Mouse (Mus musculus) frontal cortex, postnatal 25 days (tissue): Measurements from ENCODE around the gene Kcnma1.

ENCODE experiments used
- DNase-seq, 2 experiments: peaks; one replicate each; pipeline ENCODE4 v3.0.0; 2022; ENCODE audit warnings: low spot score in 2 of 2

Kcnma1 gene

GRCm38 (mm10) chr14:23529720-23530119 lies 484.6 kb downstream of the Kcnma1 start:
- peak in 1 of 2 experiments; percentile 55 for DNase-seq

DNA sequence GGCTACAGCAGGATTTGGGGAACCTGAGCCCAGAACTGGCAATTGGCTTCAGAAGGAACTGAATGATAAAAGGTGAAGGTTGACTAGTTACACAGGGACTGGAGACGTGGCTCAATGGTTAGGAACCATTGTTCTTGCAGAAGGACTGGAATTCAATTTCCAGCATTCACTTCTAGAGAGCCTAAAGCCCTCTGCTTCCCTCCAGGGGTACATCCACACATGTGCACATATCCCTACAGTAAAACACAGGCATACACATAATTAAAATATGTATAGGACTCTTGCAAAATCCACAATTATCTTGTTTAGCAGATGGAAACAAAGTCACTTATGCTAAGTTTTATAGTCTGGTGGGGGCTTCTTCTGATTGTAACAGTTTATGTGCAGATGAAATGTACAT lies 485.1 kb downstream of the Kcnma1 start:
- DNase-seq: no peak

- no peak for DNase-seq
Measured at GRCm38 (mm10) chr14:23525910-23526309, 488.4 kb downstream of the Kcnma1 start.

DNA sequence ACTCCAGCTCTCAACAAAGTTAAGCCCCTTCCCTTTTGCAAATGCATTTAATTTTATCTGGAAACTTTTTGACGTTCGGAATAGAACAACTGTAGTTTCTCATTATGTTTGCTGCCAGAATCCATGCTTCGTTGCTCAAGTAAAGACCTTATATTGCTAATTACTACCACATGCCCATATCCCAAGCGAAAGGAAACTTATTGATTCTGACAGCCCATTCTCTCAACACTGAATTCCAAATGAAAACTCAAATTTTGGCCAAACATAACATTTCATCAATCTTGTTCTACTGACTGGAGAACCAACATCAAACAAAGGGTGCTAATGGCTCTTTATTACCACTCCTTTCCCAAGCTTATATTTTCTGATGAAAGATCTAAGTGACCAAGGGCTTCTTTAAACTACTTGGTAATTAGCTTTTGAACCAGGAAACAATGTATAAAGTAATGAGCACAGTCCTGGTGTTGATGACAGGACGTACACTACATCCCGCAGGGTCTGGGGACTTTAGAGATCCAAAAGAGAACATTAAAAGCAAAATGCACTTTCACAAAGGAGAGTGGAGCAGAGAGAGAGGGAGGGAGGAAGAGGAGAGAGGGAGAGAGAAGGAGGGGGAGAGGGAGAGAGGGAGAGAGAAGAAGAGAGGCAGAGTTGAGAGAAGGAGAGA lies 490.3 kb downstream of the Kcnma1 start:
- no peak for DNase-seq

DNA sequence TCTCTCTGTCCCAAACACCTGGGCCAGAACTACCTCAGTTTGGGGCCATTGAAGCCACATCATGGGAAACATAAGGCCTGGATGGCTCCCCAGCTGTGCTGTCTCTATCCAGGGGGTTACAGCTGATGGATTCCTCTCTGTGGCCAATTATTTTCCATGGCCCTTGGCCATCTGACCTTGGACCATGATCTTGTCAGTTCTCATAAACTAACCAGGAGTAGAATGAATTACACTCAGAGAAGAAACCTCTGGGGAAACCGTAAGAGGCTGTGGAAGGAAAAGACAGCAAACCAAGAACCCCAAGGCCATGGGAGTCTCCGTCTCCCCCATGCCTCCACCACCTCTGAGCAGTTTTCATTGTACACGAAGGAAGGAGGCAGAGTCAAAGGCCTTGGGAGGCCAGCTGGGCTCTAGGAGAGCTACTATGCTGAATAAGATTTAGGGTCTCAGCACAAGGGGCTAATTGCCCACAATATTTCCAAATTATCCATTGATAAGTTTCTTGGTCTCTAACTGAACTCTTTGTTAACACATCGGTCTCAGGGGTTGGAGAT lies 491.6 kb downstream of the Kcnma1 start:
- DNase-seq: no peak

DNA sequence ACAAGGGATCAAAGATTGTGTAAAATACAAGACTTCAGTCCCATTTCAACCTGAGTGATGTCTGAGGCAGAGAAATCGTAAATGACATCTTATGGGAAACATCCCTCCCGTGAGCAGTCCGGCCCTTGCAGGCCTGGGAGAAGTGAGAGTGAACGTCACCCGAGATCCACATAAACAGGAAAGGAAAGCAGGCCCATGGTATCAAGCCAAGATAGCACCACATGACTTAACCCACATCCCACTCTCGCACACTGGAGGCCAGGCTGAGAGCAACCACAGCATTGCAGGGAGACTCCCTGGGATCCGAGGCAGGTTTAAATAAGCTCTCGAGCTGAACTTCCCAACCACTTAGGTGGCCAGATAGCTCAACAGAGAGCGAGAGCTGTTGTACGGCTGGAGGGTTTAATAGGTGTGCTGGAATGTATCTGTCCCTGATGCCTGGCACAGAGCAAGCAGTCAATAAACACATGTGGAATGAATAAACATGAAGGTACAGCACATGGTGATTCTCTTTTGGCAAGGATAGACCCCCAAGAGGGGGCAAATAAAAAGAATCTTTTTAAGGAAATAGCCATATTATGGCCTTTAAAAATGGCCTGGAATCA lies 493.1 kb downstream of the Kcnma1 start:
- no peak for DNase-seq

DNA sequence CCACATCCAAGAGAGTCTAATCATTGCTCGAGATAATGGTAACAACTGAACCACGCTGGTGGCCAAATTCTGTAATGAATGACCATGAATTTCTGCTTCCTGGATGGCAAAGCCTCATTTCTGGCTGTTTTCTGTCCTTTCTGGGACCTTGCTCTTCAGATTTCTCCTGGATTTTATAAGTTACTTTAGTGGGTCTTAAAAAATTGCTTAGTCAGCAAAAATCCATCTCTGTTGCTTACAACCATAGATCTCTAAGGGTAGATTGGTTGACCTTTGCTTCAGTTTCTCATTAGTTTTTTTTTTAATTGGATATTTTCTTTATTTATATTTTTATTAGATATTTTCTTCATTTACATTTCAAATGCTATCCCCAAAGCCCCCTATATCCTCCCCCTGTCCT lies 496.9 kb downstream of the Kcnma1 start:
- DNase-seq: no peak

GRCm38 (mm10) chr14:23509792-23510191 lies 504.5 kb downstream of the Kcnma1 start:
- DNase-seq: no peak

DNA sequence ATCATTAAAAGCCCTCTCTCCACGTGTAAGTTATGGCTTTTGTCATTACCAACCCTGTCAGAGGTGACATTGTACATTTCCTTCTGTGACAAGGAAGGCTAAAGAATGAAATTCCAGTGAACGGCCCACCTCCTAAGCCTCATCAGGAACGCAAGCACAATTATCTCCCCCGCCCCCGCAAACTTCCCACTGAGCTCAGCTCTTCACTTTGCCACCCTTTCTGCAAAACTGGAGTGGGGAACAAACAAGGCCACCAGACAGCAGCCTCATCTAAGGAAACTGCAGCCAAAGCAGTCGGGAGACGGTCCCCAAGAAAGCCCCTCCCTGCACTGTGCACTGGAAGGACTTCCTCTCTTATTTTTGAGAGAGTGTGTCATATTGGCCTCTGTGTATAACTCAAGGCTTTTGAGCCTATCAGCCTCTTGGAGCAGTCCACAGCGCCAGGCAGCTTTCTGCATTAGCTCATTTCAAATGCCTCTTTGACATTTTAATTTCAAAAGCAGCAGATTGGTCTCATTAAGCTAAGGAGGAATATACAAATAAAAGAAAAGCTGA lies 512.0 kb downstream of the Kcnma1 start:
- no peak for DNase-seq

GRCm38 (mm10) chr14:23496801-23497200 lies 517.5 kb downstream of the Kcnma1 start:
- DNase-seq: no peak

DNA sequence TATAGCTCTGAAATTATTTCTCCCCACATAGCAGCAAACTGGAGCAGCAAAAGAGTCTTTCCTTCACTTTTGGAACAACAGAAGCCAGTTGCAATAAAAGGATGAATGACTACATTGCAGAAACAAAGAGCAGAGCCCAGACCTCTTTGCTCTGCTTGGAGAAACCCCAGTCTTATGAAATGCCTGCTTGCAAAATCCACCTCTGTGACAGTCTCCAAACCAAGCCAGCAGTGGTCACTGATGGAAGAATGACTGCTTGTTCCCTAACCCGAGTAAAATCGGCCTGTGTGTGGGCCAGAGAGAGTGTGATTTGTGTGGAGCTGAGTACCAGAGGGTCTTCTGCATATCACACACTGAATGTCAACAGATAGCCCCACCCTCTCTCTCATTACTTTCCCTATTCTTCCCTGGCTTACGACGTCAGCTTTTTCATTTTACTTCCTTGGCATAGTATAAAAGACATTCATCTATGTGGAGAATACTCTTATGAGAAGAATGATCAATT lies 518.0 kb downstream of the Kcnma1 start:
- no peak for DNase-seq

DNA sequence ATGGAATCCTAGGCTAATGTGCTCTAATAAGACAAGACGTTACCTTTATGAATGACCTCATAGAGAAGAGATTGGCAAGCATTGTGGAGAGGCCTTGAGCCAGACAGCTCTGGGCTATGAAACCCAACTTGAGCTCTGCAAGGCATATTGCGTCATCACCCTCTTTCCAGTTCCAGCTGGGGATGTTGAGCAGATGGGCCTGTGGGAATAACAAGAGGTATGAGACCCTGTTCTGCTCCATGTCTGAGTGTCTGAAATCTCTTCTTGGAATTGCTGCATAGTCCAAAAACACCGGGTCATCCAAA lies 519.8 kb downstream of the Kcnma1 start:
- DNase-seq: no peak

DNA sequence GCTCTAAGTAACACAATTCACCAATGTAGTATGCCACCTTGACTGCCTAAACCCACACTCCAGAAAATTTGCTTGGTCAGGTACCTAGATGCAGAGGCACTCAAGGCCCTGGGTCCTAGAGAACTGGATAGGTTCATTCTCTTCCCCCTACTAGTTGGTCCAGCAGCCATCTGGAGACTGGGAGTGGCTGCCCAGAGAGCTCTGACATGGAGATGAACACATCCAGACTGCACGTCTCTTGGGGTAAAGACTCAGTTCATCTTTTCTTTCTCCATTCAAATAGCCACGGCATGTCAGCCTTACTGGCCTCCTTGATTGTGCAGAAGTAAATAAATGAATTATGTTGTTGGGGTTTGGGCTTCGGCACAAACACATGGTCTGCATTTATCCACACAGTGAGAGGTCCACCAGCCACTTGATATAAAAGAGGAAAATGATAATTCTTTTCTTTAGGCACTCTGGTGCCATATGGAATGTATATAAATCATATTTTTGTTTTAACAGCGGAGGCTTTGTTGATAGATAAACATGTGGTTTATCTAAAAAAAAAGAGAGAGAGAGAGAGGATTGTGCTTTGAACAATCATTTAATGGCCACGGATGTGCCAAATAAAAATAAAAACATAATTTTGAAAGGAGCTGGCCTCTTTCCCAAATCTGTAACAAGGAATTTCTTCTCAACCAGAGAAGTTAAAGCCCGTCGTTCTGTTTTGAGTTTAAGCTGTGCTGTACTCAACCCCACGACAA lies 520.4 kb downstream of the Kcnma1 start:
- DNase-seq: no peak

GRCm38 (mm10) chr14:23492581-23493360 lies 521.5 kb downstream of the Kcnma1 start:
- no peak for DNase-seq

DNA sequence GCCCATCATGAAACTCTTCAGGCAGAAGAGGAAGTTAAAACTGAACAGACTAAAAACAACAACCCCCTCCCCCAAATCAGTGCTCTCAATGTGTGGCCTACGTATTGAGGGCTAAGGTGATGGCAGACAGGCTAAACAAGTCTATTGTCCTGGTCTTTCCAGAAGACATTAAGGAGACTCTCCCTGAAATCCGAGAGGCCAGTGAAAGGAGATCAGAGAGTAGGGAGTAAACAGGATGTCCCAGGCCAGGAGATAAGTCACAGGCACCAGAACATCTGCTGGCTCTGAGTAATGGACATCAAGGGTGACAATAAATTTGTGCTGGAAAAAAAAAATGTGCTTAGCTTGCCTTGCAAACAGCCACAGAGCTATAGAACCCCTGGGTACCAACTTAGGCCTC lies 522.9 kb downstream of the Kcnma1 start:
- DNase-seq: no peak

GRCm38 (mm10) chr14:23486687-23487086 lies 527.6 kb downstream of the Kcnma1 start:
- no peak for DNase-seq

DNA sequence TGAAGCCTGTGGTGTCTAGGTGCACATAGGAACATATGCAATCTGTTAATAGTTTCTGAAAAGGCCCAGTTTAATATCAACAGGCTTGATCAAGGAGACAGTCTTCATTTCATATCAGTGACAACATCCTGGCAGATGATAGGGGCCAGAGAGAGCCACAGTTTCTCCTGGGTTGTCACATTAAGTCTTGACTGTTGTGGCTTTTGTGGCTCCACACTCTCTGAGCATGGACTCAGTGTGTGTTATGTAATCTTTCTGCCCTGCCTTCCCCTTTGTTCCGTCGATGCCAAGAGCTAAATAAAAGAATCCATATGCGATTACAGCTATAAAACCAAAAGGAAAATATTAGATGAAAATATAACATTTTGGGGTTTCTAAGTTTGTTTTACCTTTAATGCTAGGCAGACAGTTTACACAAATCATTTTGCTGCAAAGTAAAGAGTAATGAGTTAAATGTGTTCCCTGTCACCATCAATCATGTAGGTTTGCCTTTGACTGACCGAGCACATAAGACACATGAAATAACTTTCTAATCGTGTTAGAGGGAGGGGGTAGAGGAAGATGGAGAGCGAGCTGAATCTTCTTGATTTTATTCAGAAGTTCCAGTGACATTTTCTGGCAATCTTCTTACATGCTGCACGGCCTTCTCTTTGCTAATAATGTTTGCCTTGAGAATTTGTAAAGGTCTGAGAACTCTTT lies 528.3 kb downstream of the Kcnma1 start:
- DNase-seq: no peak

- no peak for DNase-seq
Measured at GRCm38 (mm10) chr14:23475129-23475528, 539.2 kb downstream of the Kcnma1 start.

- no peak for DNase-seq
Measured at GRCm38 (mm10) chr14:23470071-23470470, 544.2 kb downstream of the Kcnma1 start.

GRCm38 (mm10) chr14:23465135-23465534 lies 549.2 kb downstream of the Kcnma1 start:
- no peak for DNase-seq

DNA sequence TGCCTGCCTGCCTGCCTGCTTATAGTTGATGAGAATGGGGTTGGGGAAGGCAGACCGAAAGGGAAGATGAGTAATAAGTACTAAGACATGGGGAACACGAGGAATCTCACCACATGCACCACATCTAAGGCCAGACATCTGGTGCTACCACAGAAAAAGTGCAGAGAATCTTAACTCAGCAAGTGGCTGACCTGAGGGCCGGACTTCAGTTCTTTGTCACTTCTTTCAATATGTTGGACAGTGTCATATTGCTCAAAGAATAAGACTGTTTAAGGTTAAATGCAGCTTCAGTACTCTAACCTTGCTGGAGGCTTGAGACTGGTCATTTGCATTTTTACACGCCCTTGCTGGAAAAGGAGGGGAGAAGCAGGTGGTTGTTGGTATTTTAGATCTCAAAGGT lies 555.7 kb downstream of the Kcnma1 start:
- DNase-seq: no peak
